Mouse (Mus musculus): ENCODE results near the gene Lyar. TPM values are rescaled to one million over a fixed set of nuclear protein-coding genes. Genes with fewer than 3 reads are reported as not detected.

Lyar gene
- 46.3 and 47.7 TPM in 2 replicates for polyA plus RNA-seq (2015; fragmentation: Nextera tagmentation; extraction: Ambion mirVana)

DNA sequence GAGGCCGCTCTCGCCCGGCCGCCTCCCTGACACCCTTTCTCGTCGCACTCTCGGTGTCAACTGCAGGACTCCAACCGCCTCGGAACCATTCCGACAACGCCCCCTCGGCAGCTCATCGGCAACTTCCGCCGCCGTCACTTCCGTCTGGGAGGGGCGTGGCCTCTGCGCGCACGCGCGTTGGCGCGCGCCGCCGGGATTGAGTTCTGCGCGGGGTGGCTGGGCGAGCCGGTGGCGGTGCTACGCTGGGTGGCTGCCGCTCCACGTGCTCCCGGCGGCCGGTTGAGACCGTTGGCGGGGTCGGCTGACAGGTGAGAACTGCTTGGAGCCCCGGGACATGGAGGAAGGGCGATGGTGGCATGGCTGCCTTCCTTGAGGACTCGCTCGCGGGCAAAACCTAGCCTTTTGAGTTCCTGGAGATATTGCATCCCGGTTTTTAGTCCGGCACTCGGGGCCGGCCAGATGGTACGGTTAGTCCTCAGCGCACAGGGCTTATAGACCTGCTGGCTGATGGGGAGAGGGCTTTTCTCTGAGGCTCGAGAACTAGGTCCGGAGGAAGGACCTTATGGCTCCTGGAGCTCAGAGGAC, at the start of gene Lyar, which contains the start of gene Zbtb49:
Gene Lyar, plus strand, starts transcription at position 143 of the 585 bp plus-strand sequence.
Gene Zbtb49, minus strand, starts transcription at position 130 of the 585 bp plus-strand sequence.
- Histone ChIP-seq H3K36me3 (ENCODE audit: control insufficient read depth, insufficient read depth) (no peaks in the 10 kb centered on the region), H3K27me3 (replicated peaks; ENCODE audit: control insufficient read depth, insufficient read depth, low read length) (no peaks in the 10 kb centered on the region), H3K4me1 (replicated peaks; ENCODE audit: control insufficient read depth, insufficient read depth, low read length) (peaks cover 26% of the 10 kb centered on the region), H3K9me3 (ENCODE audit: control insufficient read depth, low read length) (no peaks in the 10 kb centered on the region), H3K9ac (replicated peaks; ENCODE audit: low read depth, low read length) (peak within 1 kb of the TSS; percentile 92), H3K4me2 (ENCODE audit: low read length) (peak within 1 kb of the TSS; percentile 94), H3K4me3 (replicated peaks; ENCODE audit: low read length) (peak within 1 kb of the TSS; percentile 86), H3K27ac (ENCODE audit: low read length) (peak within 1 kb of the TSS; percentile 86)
- peak; percentile 93 for ATAC-seq
- under 1% methylated on average over 53 of the region's 55 CpGs for WGBS

DNA sequence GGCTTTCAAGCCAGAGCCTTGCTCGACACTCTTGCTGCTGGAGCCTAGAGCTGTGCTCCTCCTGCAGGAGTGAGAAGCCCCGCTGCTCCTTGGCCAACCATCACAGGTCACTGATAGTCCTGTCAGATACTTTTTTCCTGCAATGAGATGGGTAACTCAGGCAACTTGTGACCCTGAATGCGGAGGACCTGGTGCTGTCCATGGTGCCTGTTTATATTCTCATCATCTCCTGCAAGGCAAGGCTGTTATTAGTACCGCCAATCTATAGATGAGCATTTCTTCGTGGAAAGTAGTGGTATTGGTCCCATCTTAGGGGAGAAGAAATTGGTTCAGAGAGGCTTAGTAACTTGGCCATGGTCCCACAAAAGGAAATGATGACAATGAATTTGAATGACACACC, 46.5 kb upstream of the Lyar start:
- 61% methylated on average over 5 of the region's 5 CpGs for WGBS

DNA sequence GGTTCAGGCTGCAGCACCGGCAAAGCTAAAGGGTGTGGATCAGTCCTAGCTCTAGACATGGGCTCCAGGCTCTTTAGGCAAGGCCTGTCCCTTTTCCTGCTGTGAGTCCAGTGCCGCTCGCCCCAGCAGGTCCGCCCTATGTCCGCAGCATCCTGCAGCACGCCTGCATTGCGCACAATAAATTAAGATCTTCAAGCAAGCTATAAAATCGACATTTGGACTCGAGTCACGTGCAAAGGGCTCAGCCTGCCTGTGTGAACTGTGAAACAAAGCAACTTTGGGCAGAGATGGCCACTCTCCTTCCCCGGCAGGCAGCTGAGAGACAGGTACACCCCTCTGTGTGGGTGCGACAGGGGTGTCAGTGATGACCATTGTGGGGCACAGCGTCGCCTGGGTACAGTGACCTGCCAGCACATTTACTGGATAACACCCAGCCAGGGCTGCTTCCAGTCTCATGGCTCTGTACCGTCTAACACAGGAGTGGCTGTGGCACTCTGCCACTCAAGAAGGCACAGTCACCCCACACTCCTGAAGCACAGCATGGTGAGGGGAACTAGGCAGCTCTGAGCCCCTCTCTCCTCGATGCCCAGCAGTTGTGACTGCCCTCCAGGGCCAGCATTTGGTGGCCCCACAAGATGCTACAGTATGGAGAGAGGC, 45.9 kb upstream of the Lyar start:
- no peak for ATAC-seq
- H3K4me3 ChIP-seq (replicated peaks; ENCODE audit: low read length), result no peak overlapping the region
- H3K36me3 ChIP-seq (ENCODE audit: control insufficient read depth, insufficient read depth), result no peaks in the 10 kb centered on the region
- no peaks in the 10 kb centered on the region for H3K27me3 ChIP-seq (replicated peaks; ENCODE audit: control insufficient read depth, insufficient read depth, low read length)
- H3K4me2 ChIP-seq (ENCODE audit: low read length), result no peak overlapping the region
- WGBS, result 81% methylated on average over 16 of the region's 16 CpGs
- H3K9me3 ChIP-seq (ENCODE audit: control insufficient read depth, low read length), result 0 out of 2 replicates have a peak, but pooled peaks cover 4% of the 10 kb centered on the region
- H3K4me1 ChIP-seq (replicated peaks; ENCODE audit: control insufficient read depth, insufficient read depth, low read length), result no peaks in the 10 kb centered on the region
- no peak overlapping the region for H3K27ac ChIP-seq (ENCODE audit: low read length)
- no peak overlapping the region for H3K9ac ChIP-seq (replicated peaks; ENCODE audit: low read depth, low read length)

More for the DNA sequence above, 46.5 kb upstream of the Lyar start:
- H3K27me3 ChIP-seq (replicated peaks; ENCODE audit: control insufficient read depth, insufficient read depth, low read length), result no peaks in the 10 kb centered on the region
- H3K36me3 ChIP-seq (ENCODE audit: control insufficient read depth, insufficient read depth), result no peaks in the 10 kb centered on the region
- H3K9ac ChIP-seq (replicated peaks; ENCODE audit: low read depth, low read length), result no peak overlapping the region
- no peak overlapping the region for H3K27ac ChIP-seq (ENCODE audit: low read length)
- no peak overlapping the region for H3K4me3 ChIP-seq (replicated peaks; ENCODE audit: low read length)
- H3K9me3 ChIP-seq (ENCODE audit: control insufficient read depth, low read length), result 0 out of 2 replicates have a peak, but pooled peaks cover 4% of the 10 kb centered on the region
- H3K4me2 ChIP-seq (ENCODE audit: low read length), result no peak overlapping the region
- H3K4me1 ChIP-seq (replicated peaks; ENCODE audit: control insufficient read depth, insufficient read depth, low read length), result no peaks in the 10 kb centered on the region
- ATAC-seq, result no peak

DNA sequence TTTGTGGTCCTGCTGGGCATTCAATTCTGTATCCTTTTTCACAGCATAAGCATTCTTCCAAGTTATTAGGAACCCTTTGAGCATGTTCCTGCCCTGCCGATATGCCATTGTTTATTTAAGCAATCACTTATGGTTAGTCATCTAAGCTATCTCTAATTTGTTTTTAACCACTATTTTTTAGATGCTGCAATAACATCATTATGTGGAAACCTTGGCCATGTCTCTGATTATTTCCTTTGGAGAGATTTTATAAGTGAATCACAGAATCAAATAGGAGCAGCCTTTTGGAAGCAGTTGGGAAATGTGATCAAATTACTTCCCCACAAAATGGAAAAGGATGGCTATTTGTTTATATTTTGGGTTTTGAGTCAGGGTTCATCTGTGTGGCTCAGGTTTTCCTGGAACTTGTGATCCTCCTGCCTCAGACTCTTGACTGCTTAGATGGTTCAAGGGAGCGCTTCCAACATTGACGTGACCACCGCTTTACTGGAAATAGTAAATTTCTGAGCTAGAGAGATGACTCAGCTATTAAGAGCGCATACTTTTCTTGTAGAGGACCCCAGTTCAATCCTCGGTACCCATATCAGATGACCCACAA, 35.5 kb upstream of the Lyar start:
- H3K4me1 ChIP-seq (replicated peaks; ENCODE audit: control insufficient read depth, insufficient read depth, low read length), result no peaks in the 10 kb centered on the region
- H3K36me3 ChIP-seq (ENCODE audit: control insufficient read depth, insufficient read depth), result no peaks in the 10 kb centered on the region
- no peaks in the 10 kb centered on the region for H3K27me3 ChIP-seq (replicated peaks; ENCODE audit: control insufficient read depth, insufficient read depth, low read length)
- no peak overlapping the region for H3K9ac ChIP-seq (replicated peaks; ENCODE audit: low read depth, low read length)
- H3K9me3 ChIP-seq (ENCODE audit: control insufficient read depth, low read length), result no peaks in the 10 kb centered on the region
- no peak overlapping the region for H3K27ac ChIP-seq (ENCODE audit: low read length)
- 88% methylated on average over 6 of the region's 6 CpGs for WGBS
- no peak overlapping the region for H3K4me3 ChIP-seq (replicated peaks; ENCODE audit: low read length)
- ATAC-seq, result no peak
- H3K4me2 ChIP-seq (ENCODE audit: low read length), result no peak overlapping the region

DNA sequence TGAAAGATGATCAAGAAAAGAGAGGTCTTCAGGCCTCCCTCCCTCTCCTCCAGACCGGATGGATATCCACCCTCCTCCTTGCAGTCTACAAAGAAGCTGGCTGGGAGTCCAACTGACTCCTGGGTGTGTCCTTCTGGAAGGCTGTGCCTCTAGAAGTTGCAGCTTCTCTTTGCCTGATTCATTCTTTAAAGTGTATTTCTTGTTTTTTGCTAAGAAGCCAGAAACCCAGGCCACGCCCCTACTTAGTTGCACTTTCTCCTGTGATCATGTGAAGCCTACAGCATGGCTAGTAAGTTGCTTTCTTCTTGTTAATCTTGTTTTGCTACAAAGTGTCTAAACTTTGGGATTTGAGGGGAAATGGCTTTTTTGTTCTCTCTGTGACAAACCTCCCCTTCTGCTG, 33.3 kb upstream of the Lyar start:
- no peak overlapping the region for H3K27ac ChIP-seq (ENCODE audit: low read length)
- no peak overlapping the region for H3K4me2 ChIP-seq (ENCODE audit: low read length)
- no peaks in the 10 kb centered on the region for H3K9me3 ChIP-seq (ENCODE audit: control insufficient read depth, low read length)
- no peak overlapping the region for H3K9ac ChIP-seq (replicated peaks; ENCODE audit: low read depth, low read length)
- H3K36me3 ChIP-seq (ENCODE audit: control insufficient read depth, insufficient read depth), result no peaks in the 10 kb centered on the region
- no peak for ATAC-seq
- no peak overlapping the region for H3K4me3 ChIP-seq (replicated peaks; ENCODE audit: low read length)
- WGBS, result 92% methylated on average over 2 of the region's 2 CpGs
- no peaks in the 10 kb centered on the region for H3K4me1 ChIP-seq (replicated peaks; ENCODE audit: control insufficient read depth, insufficient read depth, low read length)
- no peaks in the 10 kb centered on the region for H3K27me3 ChIP-seq (replicated peaks; ENCODE audit: control insufficient read depth, insufficient read depth, low read length)

DNA sequence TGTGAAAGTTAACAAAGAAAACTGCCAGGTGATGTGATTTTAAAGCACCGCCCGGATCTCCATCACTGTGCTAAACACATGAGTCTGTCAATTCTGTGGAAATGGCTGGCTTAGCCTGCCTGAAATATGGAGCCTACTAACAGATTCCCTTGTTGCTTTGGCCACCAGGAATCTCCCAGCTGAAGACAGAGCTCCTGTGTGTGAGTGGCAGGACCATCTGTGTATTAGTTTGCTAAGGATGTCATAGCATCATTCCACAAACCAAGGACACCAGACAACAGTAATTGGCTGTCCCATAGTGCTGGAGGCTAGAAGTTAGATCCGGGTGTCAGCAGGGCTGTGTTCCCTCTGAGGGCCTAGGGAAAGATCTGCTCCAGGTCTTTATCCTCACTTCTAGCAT, 29.4 kb upstream of the Lyar start:
- ATAC-seq, result no peak
- no peak overlapping the region for H3K4me3 ChIP-seq (replicated peaks; ENCODE audit: low read length)
- H3K9me3 ChIP-seq (ENCODE audit: control insufficient read depth, low read length), result no peaks in the 10 kb centered on the region
- H3K4me2 ChIP-seq (ENCODE audit: low read length), result no peak overlapping the region
- H3K27me3 ChIP-seq (replicated peaks; ENCODE audit: control insufficient read depth, insufficient read depth, low read length), result no peaks in the 10 kb centered on the region
- 93% methylated on average over 3 of the region's 3 CpGs for WGBS
- no peak overlapping the region for H3K27ac ChIP-seq (ENCODE audit: low read length)
- H3K9ac ChIP-seq (replicated peaks; ENCODE audit: low read depth, low read length), result no peak overlapping the region
- no peaks in the 10 kb centered on the region for H3K36me3 ChIP-seq (ENCODE audit: control insufficient read depth, insufficient read depth)
- H3K4me1 ChIP-seq (replicated peaks; ENCODE audit: control insufficient read depth, insufficient read depth, low read length), result no peaks in the 10 kb centered on the region

DNA sequence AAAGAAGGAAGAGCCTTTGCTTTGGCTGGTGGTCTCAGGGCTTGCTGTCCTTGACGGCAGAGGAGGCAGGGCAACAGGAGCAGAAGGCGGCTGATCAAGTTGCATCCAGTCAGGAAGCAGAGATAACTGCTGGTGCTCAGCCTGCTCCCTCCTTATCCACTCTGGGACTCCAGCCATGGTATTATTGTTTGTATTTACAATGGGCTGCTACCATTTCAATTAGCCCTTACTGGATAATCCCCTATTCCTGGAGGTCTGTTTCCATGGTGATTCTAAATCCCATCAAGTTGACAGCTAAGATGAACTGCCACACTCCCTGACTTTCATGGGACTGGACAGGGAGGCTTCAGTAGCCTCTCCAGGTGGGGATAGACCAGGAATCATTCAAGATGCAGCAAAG, 25.3 kb upstream of the Lyar start:
- Histone ChIP-seq H3K27me3 (replicated peaks; ENCODE audit: control insufficient read depth, insufficient read depth, low read length) (no peaks in the 10 kb centered on the region), H3K4me3 (replicated peaks; ENCODE audit: low read length) (no peak overlapping the region), H3K4me1 (replicated peaks; ENCODE audit: control insufficient read depth, insufficient read depth, low read length) (no peaks in the 10 kb centered on the region), H3K36me3 (ENCODE audit: control insufficient read depth, insufficient read depth) (0 out of 2 replicates have a peak, but pooled peaks cover 3% of the 10 kb centered on the region), H3K27ac (ENCODE audit: low read length) (no peak overlapping the region), H3K4me2 (ENCODE audit: low read length) (no peak overlapping the region), H3K9ac (replicated peaks; ENCODE audit: low read depth, low read length) (no peak overlapping the region), H3K9me3 (ENCODE audit: control insufficient read depth, low read length) (no peaks in the 10 kb centered on the region)
- no peak for ATAC-seq
- WGBS, result 5% methylated on average over 2 of the region's 2 CpGs

DNA sequence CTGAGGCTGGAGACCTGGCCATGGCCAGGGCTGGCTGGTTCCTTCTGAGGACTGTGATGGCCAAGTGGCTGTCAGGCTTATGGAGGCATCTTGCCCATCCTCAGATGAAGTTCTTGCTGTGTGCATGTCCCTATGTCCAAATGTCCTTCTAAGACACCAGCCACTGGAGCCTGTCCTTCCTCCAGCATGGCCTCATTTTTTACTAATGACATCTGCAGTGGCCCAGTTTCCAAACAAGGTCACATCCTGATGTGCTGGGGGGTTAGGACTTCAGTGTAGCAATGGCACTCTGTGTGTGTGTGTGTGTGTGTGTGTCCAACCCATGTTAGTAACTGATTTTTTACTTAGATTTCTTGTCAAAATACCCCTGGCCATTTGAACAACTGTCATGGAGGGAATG, 24.3 kb upstream of the Lyar start:
- no peak for ATAC-seq
- 0 out of 2 replicates have a peak, but pooled peaks cover 3% of the 10 kb centered on the region for H3K36me3 ChIP-seq (ENCODE audit: control insufficient read depth, insufficient read depth)
- no peaks in the 10 kb centered on the region for H3K27me3 ChIP-seq (replicated peaks; ENCODE audit: control insufficient read depth, insufficient read depth, low read length)
- no peak overlapping the region for H3K27ac ChIP-seq (ENCODE audit: low read length)
- H3K4me3 ChIP-seq (replicated peaks; ENCODE audit: low read length), result no peak overlapping the region
- no peak overlapping the region for H3K4me2 ChIP-seq (ENCODE audit: low read length)
- no peak overlapping the region for H3K9ac ChIP-seq (replicated peaks; ENCODE audit: low read depth, low read length)
- no peaks in the 10 kb centered on the region for H3K4me1 ChIP-seq (replicated peaks; ENCODE audit: control insufficient read depth, insufficient read depth, low read length)
- H3K9me3 ChIP-seq (ENCODE audit: control insufficient read depth, low read length), result no peaks in the 10 kb centered on the region

DNA sequence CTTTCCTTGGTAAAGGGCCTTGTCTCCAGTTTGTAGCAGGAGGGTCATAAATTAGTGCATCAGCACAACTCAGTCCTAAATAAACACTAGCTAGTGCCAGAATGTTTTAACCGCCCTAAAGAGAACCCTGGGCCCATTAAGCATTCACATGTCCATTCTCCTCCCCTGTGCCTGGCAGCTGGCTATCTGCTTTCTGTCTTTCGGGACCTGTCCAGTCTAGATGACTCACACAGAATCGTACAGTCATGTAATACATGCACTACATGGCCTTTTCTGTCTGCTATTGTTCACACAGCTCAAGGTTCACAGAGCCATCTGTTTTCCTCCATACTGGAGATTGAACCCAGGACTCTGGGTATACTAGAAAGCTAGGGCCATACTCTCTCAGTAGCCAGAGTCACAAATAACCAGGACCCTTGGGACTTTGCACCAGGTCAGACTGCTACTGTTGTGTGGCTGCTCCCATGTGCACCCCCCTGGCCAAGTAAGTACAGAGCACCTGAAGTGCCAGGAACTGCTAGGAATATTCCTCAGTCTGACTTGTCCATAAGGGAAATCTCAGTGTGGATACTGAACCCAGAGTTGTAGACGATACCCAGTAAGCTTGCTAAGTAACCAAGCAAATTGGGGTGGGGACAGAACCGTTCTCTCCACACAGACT, 23.3 kb upstream of the Lyar start:
- Histone ChIP-seq H3K4me3 (replicated peaks; ENCODE audit: low read length) (no peak overlapping the region), H3K9ac (replicated peaks; ENCODE audit: low read depth, low read length) (no peak overlapping the region), H3K27me3 (replicated peaks; ENCODE audit: control insufficient read depth, insufficient read depth, low read length) (no peaks in the 10 kb centered on the region), H3K4me1 (replicated peaks; ENCODE audit: control insufficient read depth, insufficient read depth, low read length) (no peaks in the 10 kb centered on the region), H3K36me3 (ENCODE audit: control insufficient read depth, insufficient read depth) (0 out of 2 replicates have a peak, but pooled peaks cover 3% of the 10 kb centered on the region), H3K27ac (ENCODE audit: low read length) (no peak overlapping the region), H3K9me3 (ENCODE audit: control insufficient read depth, low read length) (no peaks in the 10 kb centered on the region), H3K4me2 (ENCODE audit: low read length) (no peak overlapping the region)
- 79% methylated on average over 5 of the region's 5 CpGs for WGBS
- peak; percentile 21; the same call in 1 of the 2 replicates for ATAC-seq
